ENCODE assay signal across 9 mouse cellular contexts in genomic region chr8:21981664-21982337, GRCm38 (mm10). TPM values are rescaled to one million over a fixed set of nuclear protein-coding genes. Genes with fewer than 3 reads are reported as not detected.
A peak's percentile ranks its signal among the peaks of the same experiment; 100 is the strongest.
DNase-seq lines count a peak whose midpoint lies in the region; ATAC-seq and TF ChIP-seq lines count a peak whose summit lies in the region.
"Had no signal": no experiment of that assay in that cellular context is flagged by ENCODE, and none has a peak within 500 bp of the region (broad histone marks: within the 10 kb centered on the region; RNA-seq: fewer than 3 reads in every experiment).

No protein-coding gene starts in this region.

- 30% methylated on average over 8 of the region's 8 CpGs for WGBS in cerebellum, adult 2 months
- 52% methylated on average over 8 of the region's 8 CpGs for WGBS in neural tube, embryonic 14.5 days

- peak; percentile 33 for DNase-seq in right cerebral cortex, adult 18-20 months
- no peak for DNase-seq in right cerebral cortex, postnatal 14 days
- DNase-seq in cerebellum, adult 2 months = peak; percentile 23 to 44
- peak; percentile 3 to 23 for DNase-seq in kidney, postnatal 36 days
- no peak for DNase-seq in MN1 (ENCODE audit: low spot score)
- DNase-seq in heart, postnatal 36 days = no peak

- H3K27ac ChIP-seq in cerebellum, adult 2 months (ENCODE audit: insufficient read depth, low read length) = no peak overlapping the region
- no peak overlapping the region for H3K27ac ChIP-seq in neural tube, embryonic 14.5 days (ENCODE audit: low read depth, low read length)
- H3K27ac ChIP-seq: embryonic facial prominence, embryonic 13.5 days; limb, embryonic 13.5 days had no signal

- H3K4me3 ChIP-seq in cerebellum, adult 2 months (replicated peaks; ENCODE audit: insufficient read depth, low read depth, low read length) = no peak overlapping the region
- no peak overlapping the region for H3K4me3 ChIP-seq in neural tube, embryonic 14.5 days (ENCODE audit: low read depth, low read length)
- H3K4me3 ChIP-seq: embryonic facial prominence, embryonic 13.5 days; limb, embryonic 13.5 days had no signal

- peak; percentile 65; the same call in 1 of the 2 replicates for ATAC-seq in neural tube, embryonic 14.5 days (ENCODE audit: low read depth)

- H3K4me2 ChIP-seq in neural tube, embryonic 14.5 days (ENCODE audit: low read depth, low read length) = no peak overlapping the region
- H3K4me2 ChIP-seq: embryonic facial prominence, embryonic 13.5 days; limb, embryonic 13.5 days had no signal

- no peaks in the 10 kb centered on the region for H3K27me3 ChIP-seq in cerebellum, adult 2 months (ENCODE audit: control insufficient read depth, insufficient read depth, low read length)
- no peaks in the 10 kb centered on the region for H3K27me3 ChIP-seq in neural tube, embryonic 14.5 days (ENCODE audit: control insufficient read depth, insufficient read depth, low read length)
- H3K27me3 ChIP-seq: embryonic facial prominence, embryonic 13.5 days; limb, embryonic 13.5 days had no signal

- no peaks in the 10 kb centered on the region for H3K36me3 ChIP-seq in neural tube, embryonic 14.5 days (ENCODE audit: control insufficient read depth, insufficient read depth, low read length)
- H3K36me3 ChIP-seq: embryonic facial prominence, embryonic 13.5 days; limb, embryonic 13.5 days had no signal

- intact Hi-C loops in heart, postnatal 36 days (cut with DNase I) = no loop called here

- TF ChIP-seq CTCF in cerebellum, adult 2 months (IDR thresholded peaks at IDR 0.05; ENCODE audit: borderline replicate concordance, insufficient read depth, low read depth, low read length) = peak; percentile 46; the same call in 1 of the 2 replicates

- no peaks in the 10 kb centered on the region for H3K4me1 ChIP-seq in cerebellum, adult 2 months (ENCODE audit: control insufficient read depth, insufficient read depth, low read length)
- no peaks in the 10 kb centered on the region for H3K4me1 ChIP-seq in neural tube, embryonic 14.5 days (ENCODE audit: control insufficient read depth, insufficient read depth, low read length)
- H3K4me1 ChIP-seq: embryonic facial prominence, embryonic 13.5 days; limb, embryonic 13.5 days had no signal

- no peak overlapping the region for H3K9ac ChIP-seq in neural tube, embryonic 14.5 days (replicated peaks; ENCODE audit: low read depth, low read length)
- H3K9ac ChIP-seq: embryonic facial prominence, embryonic 13.5 days; limb, embryonic 13.5 days had no signal

- no peaks in the 10 kb centered on the region for H3K9me3 ChIP-seq in neural tube, embryonic 14.5 days (ENCODE audit: control insufficient read depth, low read length)
- H3K9me3 ChIP-seq: embryonic facial prominence, embryonic 13.5 days; limb, embryonic 13.5 days had no signal

- TF ChIP-seq POLR2A in cerebellum, adult 2 months (IDR thresholded peaks at IDR 0.05; ENCODE audit: borderline replicate concordance, insufficient read depth, low read length) = no peak

RNA-seq across cellular contexts. Expression of gene Ccdc70, which starts 12.2 kb away (rescaled TPM):
- polyA plus RNA-seq in cerebellum, adult 2 months (2012; rRNA removed) = not detected in 2 replicates
- polyA plus RNA-seq in neural tube, embryonic 14.5 days (2014; fragmentation: Nextera tagmentation; extraction: Ambion mirVana) = not detected in 2 replicates
- not detected for total RNA-seq in heart, postnatal 36 days (2021)
- polyA plus RNA-seq: embryonic facial prominence, embryonic 13.5 days; limb, embryonic 13.5 days had no signal

RNA-seq across cellular contexts. Expression of gene Fam90a1a, which starts 23.3 kb away (rescaled TPM):
- polyA plus RNA-seq in cerebellum, adult 2 months (2012; rRNA removed) = not detected in 2 replicates
- not detected in 2 replicates for polyA plus RNA-seq in neural tube, embryonic 14.5 days (2014; fragmentation: Nextera tagmentation; extraction: Ambion mirVana)
- total RNA-seq in heart, postnatal 36 days (2021) = not detected
- polyA plus RNA-seq: embryonic facial prominence, embryonic 13.5 days; limb, embryonic 13.5 days had no signal

RNA-seq across cellular contexts. Expression of gene Defb13, which starts 35.2 kb away (rescaled TPM):
- not detected in 2 replicates for polyA plus RNA-seq in cerebellum, adult 2 months (2012; rRNA removed)
- not detected in 2 replicates for polyA plus RNA-seq in neural tube, embryonic 14.5 days (2014; fragmentation: Nextera tagmentation; extraction: Ambion mirVana)
- total RNA-seq in heart, postnatal 36 days (2021) = not detected
- polyA plus RNA-seq: embryonic facial prominence, embryonic 13.5 days; limb, embryonic 13.5 days had no signal

RNA-seq across cellular contexts. Expression of gene Defb35, which starts 43.6 kb away (rescaled TPM):
- not detected in 2 replicates for polyA plus RNA-seq in cerebellum, adult 2 months (2012; rRNA removed)
- not detected in 2 replicates for polyA plus RNA-seq in neural tube, embryonic 14.5 days (2014; fragmentation: Nextera tagmentation; extraction: Ambion mirVana)
- total RNA-seq in heart, postnatal 36 days (2021) = not detected
- polyA plus RNA-seq: embryonic facial prominence, embryonic 13.5 days; limb, embryonic 13.5 days had no signal

RNA-seq across cellular contexts. Expression of gene Defb15, which starts 49.3 kb away (rescaled TPM):
- not detected in 2 replicates for polyA plus RNA-seq in cerebellum, adult 2 months (2012; rRNA removed)
- not detected in 2 replicates for polyA plus RNA-seq in neural tube, embryonic 14.5 days (2014; fragmentation: Nextera tagmentation; extraction: Ambion mirVana)
- total RNA-seq in heart, postnatal 36 days (2021) = not detected
- polyA plus RNA-seq: embryonic facial prominence, embryonic 13.5 days; limb, embryonic 13.5 days had no signal

Comparison
In these comparisons a context has a peak if more than half of its experiments do, and no peak if none do; other contexts are left out.
1. DNase-seq: peak in right cerebral cortex, adult 18-20 months (single experiment), cerebellum, adult 2 months (2 of 2) and kidney, postnatal 36 days (2 of 2); none in right cerebral cortex, postnatal 14 days (single experiment), MN1 (single experiment) and heart, postnatal 36 days (0 of 2).